Mouse (Mus musculus): Measurements from ENCODE around the gene Dnah12. TPM values are rescaled to one million over a fixed set of nuclear protein-coding genes. Genes with fewer than 3 reads are reported as not detected.
A peak's percentile ranks its signal among the peaks of the same experiment; 100 is the strongest.

Gene Dnah12
- polyA plus RNA-seq (2014; fragmentation: Nextera tagmentation; extraction: Ambion mirVana), result 0.04 TPM in 1 of 2 replicates, not detected in the other

- H3K9ac ChIP-seq (replicated peaks; ENCODE audit: low read length), result no peak within 1 kb of the TSS
- H3K4me1 ChIP-seq (ENCODE audit: control insufficient read depth, insufficient read depth, low read length), result no peaks in the 10 kb centered on the region
- H3K27ac ChIP-seq (replicated peaks; ENCODE audit: low read depth, low read length), result no peak within 1 kb of the TSS
- DNase-seq (ENCODE audit: low spot score) (no peak), ATAC-seq (replicated peaks; ENCODE audit: insufficient number of reproducible peaks, low FRiP score, low TSS enrichment, low read depth) (no peak)
- H3K4me3 ChIP-seq (ENCODE audit: low read depth, low read length), result no peak within 1 kb of the TSS
- 90% methylated on average over 3 of the region's 3 CpGs for WGBS
- no peak within 1 kb of the TSS for H3K4me2 ChIP-seq (ENCODE audit: low read depth, low read length)
- no peaks in the 10 kb centered on the region for H3K36me3 ChIP-seq (replicated peaks; ENCODE audit: control insufficient read depth, insufficient read depth, low read depth, low read length)
- H3K9me3 ChIP-seq (replicated peaks; ENCODE audit: control insufficient read depth, low read length), result no peaks in the 10 kb centered on the region
- H3K27me3 ChIP-seq (ENCODE audit: control insufficient read depth, insufficient read depth, low read length), result no peaks in the 10 kb centered on the region
Observed at GRCm38 (mm10) chr14:26692974-26693373, at the start of gene Dnah12. Gene Dnah12, plus strand, starts transcription at chr14:26693274.

- Histone ChIP-seq H3K36me3 (replicated peaks; ENCODE audit: control insufficient read depth, insufficient read depth, low read depth, low read length) (no peaks in the 10 kb centered on the region), H3K9me3 (replicated peaks; ENCODE audit: control insufficient read depth, low read length) (no peaks in the 10 kb centered on the region), H3K27me3 (ENCODE audit: control insufficient read depth, insufficient read depth, low read length) (no peaks in the 10 kb centered on the region), H3K4me1 (ENCODE audit: control insufficient read depth, insufficient read depth, low read length) (no peaks in the 10 kb centered on the region), H3K9ac (replicated peaks; ENCODE audit: low read length) (no peak overlapping the region), H3K4me2 (ENCODE audit: low read depth, low read length) (no peak overlapping the region), H3K27ac (replicated peaks; ENCODE audit: low read depth, low read length) (no peak overlapping the region), H3K4me3 (ENCODE audit: low read depth, low read length) (no peak overlapping the region)
- no peak for ATAC-seq (replicated peaks; ENCODE audit: insufficient number of reproducible peaks, low FRiP score, low TSS enrichment, low read depth)
- DNase-seq (ENCODE audit: low spot score), result no peak
- 75% methylated on average over 5 of the region's 5 CpGs for WGBS
Observed at GRCm38 (mm10) chr14:26645989-26646650, 47.0 kb upstream of the Dnah12 start.

GRCm38 (mm10) chr14:26647811-26648210 lies 45.3 kb upstream of the Dnah12 start:
- Histone ChIP-seq H3K27me3 (ENCODE audit: control insufficient read depth, insufficient read depth, low read length) (no peaks in the 10 kb centered on the region), H3K4me3 (ENCODE audit: low read depth, low read length) (no peak overlapping the region), H3K36me3 (replicated peaks; ENCODE audit: control insufficient read depth, insufficient read depth, low read depth, low read length) (peaks cover 3% of the 10 kb centered on the region), H3K9me3 (replicated peaks; ENCODE audit: control insufficient read depth, low read length) (no peaks in the 10 kb centered on the region), H3K9ac (replicated peaks; ENCODE audit: low read length) (no peak overlapping the region), H3K27ac (replicated peaks; ENCODE audit: low read depth, low read length) (no peak overlapping the region), H3K4me1 (ENCODE audit: control insufficient read depth, insufficient read depth, low read length) (no peaks in the 10 kb centered on the region), H3K4me2 (ENCODE audit: low read depth, low read length) (no peak overlapping the region)
- WGBS, result 88% methylated on average over 2 of the region's 2 CpGs
- ATAC-seq (replicated peaks; ENCODE audit: insufficient number of reproducible peaks, low FRiP score, low TSS enrichment, low read depth) (no peak), DNase-seq (ENCODE audit: low spot score) (no peak)

GRCm38 (mm10) chr14:26651901-26652300 lies 41.2 kb upstream of the Dnah12 start:
- no peak overlapping the region for H3K9ac ChIP-seq (replicated peaks; ENCODE audit: low read length)
- no peak overlapping the region for H3K27ac ChIP-seq (replicated peaks; ENCODE audit: low read depth, low read length)
- ATAC-seq (replicated peaks; ENCODE audit: insufficient number of reproducible peaks, low FRiP score, low TSS enrichment, low read depth) (no peak), DNase-seq (ENCODE audit: low spot score) (peak; percentile 29)
- no peaks in the 10 kb centered on the region for H3K27me3 ChIP-seq (ENCODE audit: control insufficient read depth, insufficient read depth, low read length)
- no peak overlapping the region for H3K4me2 ChIP-seq (ENCODE audit: low read depth, low read length)
- H3K4me1 ChIP-seq (ENCODE audit: control insufficient read depth, insufficient read depth, low read length), result no peaks in the 10 kb centered on the region
- H3K4me3 ChIP-seq (ENCODE audit: low read depth, low read length), result no peak overlapping the region
- H3K36me3 ChIP-seq (replicated peaks; ENCODE audit: control insufficient read depth, insufficient read depth, low read depth, low read length), result peaks cover 6% of the 10 kb centered on the region
- H3K9me3 ChIP-seq (replicated peaks; ENCODE audit: control insufficient read depth, low read length), result no peaks in the 10 kb centered on the region

- no peaks in the 10 kb centered on the region for H3K4me1 ChIP-seq (ENCODE audit: control insufficient read depth, insufficient read depth, low read length)
- H3K4me2 ChIP-seq (ENCODE audit: low read depth, low read length), result no peak overlapping the region
- no peak overlapping the region for H3K27ac ChIP-seq (replicated peaks; ENCODE audit: low read depth, low read length)
- ATAC-seq (replicated peaks; ENCODE audit: insufficient number of reproducible peaks, low FRiP score, low TSS enrichment, low read depth) (no peak), DNase-seq (ENCODE audit: low spot score) (no peak)
- peaks cover 3% of the 10 kb centered on the region for H3K36me3 ChIP-seq (replicated peaks; ENCODE audit: control insufficient read depth, insufficient read depth, low read depth, low read length)
- no peaks in the 10 kb centered on the region for H3K9me3 ChIP-seq (replicated peaks; ENCODE audit: control insufficient read depth, low read length)
- no peaks in the 10 kb centered on the region for H3K27me3 ChIP-seq (ENCODE audit: control insufficient read depth, insufficient read depth, low read length)
- no peak overlapping the region for H3K4me3 ChIP-seq (ENCODE audit: low read depth, low read length)
- H3K9ac ChIP-seq (replicated peaks; ENCODE audit: low read length), result no peak overlapping the region
Observed at GRCm38 (mm10) chr14:26658178-26658577, 34.9 kb upstream of the Dnah12 start.

- WGBS, result 100% methylated on average over 1 of the region's 1 CpGs
- DNase-seq (ENCODE audit: low spot score) (no peak), ATAC-seq (replicated peaks; ENCODE audit: insufficient number of reproducible peaks, low FRiP score, low TSS enrichment, low read depth) (no peak)
- H3K36me3 ChIP-seq (replicated peaks; ENCODE audit: control insufficient read depth, insufficient read depth, low read depth, low read length), result peaks cover 3% of the 10 kb centered on the region; the same call in 1 of the 2 replicates
- no peaks in the 10 kb centered on the region for H3K9me3 ChIP-seq (replicated peaks; ENCODE audit: control insufficient read depth, low read length)
- no peaks in the 10 kb centered on the region for H3K27me3 ChIP-seq (ENCODE audit: control insufficient read depth, insufficient read depth, low read length)
- H3K27ac ChIP-seq (replicated peaks; ENCODE audit: low read depth, low read length), result no peak overlapping the region
- H3K4me3 ChIP-seq (ENCODE audit: low read depth, low read length), result no peak overlapping the region
- H3K9ac ChIP-seq (replicated peaks; ENCODE audit: low read length), result no peak overlapping the region
- no peaks in the 10 kb centered on the region for H3K4me1 ChIP-seq (ENCODE audit: control insufficient read depth, insufficient read depth, low read length)
- H3K4me2 ChIP-seq (ENCODE audit: low read depth, low read length), result no peak overlapping the region
Observed at GRCm38 (mm10) chr14:26660233-26660632, 32.8 kb upstream of the Dnah12 start.

- H3K4me2 ChIP-seq (ENCODE audit: low read depth, low read length), result no peak overlapping the region
- WGBS, result 91% methylated on average over 3 of the region's 3 CpGs
Observed at GRCm38 (mm10) chr14:26662016-26662415, 31.1 kb upstream of the Dnah12 start.

GRCm38 (mm10) chr14:26662488-26662887 lies 30.6 kb upstream of the Dnah12 start:
- Histone ChIP-seq H3K9ac (replicated peaks; ENCODE audit: low read length) (no peak overlapping the region), H3K9me3 (replicated peaks; ENCODE audit: control insufficient read depth, low read length) (no peaks in the 10 kb centered on the region), H3K4me3 (ENCODE audit: low read depth, low read length) (no peak overlapping the region), H3K27me3 (ENCODE audit: control insufficient read depth, insufficient read depth, low read length) (no peaks in the 10 kb centered on the region), H3K27ac (replicated peaks; ENCODE audit: low read depth, low read length) (no peak overlapping the region), H3K4me2 (ENCODE audit: low read depth, low read length) (no peak overlapping the region), H3K4me1 (ENCODE audit: control insufficient read depth, insufficient read depth, low read length) (no peaks in the 10 kb centered on the region), H3K36me3 (replicated peaks; ENCODE audit: control insufficient read depth, insufficient read depth, low read depth, low read length) (peaks cover 3% of the 10 kb centered on the region; the same call in 1 of the 2 replicates)
- WGBS, result 89% methylated on average over 2 of the region's 2 CpGs
- DNase-seq (ENCODE audit: low spot score) (no peak), ATAC-seq (replicated peaks; ENCODE audit: insufficient number of reproducible peaks, low FRiP score, low TSS enrichment, low read depth) (no peak)

More at GRCm38 (mm10) chr14:26662016-26662415, 31.1 kb upstream of the Dnah12 start:
- ATAC-seq (replicated peaks; ENCODE audit: insufficient number of reproducible peaks, low FRiP score, low TSS enrichment, low read depth) (no peak), DNase-seq (ENCODE audit: low spot score) (no peak)
- Histone ChIP-seq H3K36me3 (replicated peaks; ENCODE audit: control insufficient read depth, insufficient read depth, low read depth, low read length) (peaks cover 3% of the 10 kb centered on the region; the same call in 1 of the 2 replicates), H3K9ac (replicated peaks; ENCODE audit: low read length) (no peak overlapping the region), H3K4me3 (ENCODE audit: low read depth, low read length) (no peak overlapping the region), H3K4me1 (ENCODE audit: control insufficient read depth, insufficient read depth, low read length) (no peaks in the 10 kb centered on the region), H3K9me3 (replicated peaks; ENCODE audit: control insufficient read depth, low read length) (no peaks in the 10 kb centered on the region), H3K27me3 (ENCODE audit: control insufficient read depth, insufficient read depth, low read length) (no peaks in the 10 kb centered on the region), H3K27ac (replicated peaks; ENCODE audit: low read depth, low read length) (no peak overlapping the region)

Measured in embryonic facial prominence, embryonic 11.5 days (tissue).